Mouse (Mus musculus): ENCODE data around the gene Prss35.

Gene Prss35

GRCm38 (mm10) chr9:86798129-86798528 is 54.7 kb downstream of the Prss35 start:
- DNase-seq (ENCODE audit: low read depth in 1 of 2, low spot score in 2 of 2): no peak

GRCm38 (mm10) chr9:86798686-86799085 is 55.2 kb downstream of the Prss35 start:
- no peak for DNase-seq (ENCODE audit: low read depth in 1 of 2, low spot score in 2 of 2)

GRCm38 (mm10) chr9:86799099-86799498 is 55.6 kb downstream of the Prss35 start:
- no peak for DNase-seq (ENCODE audit: low read depth in 1 of 2, low spot score in 2 of 2)

GRCm38 (mm10) chr9:86800600-86801163 is 57.2 kb downstream of the Prss35 start:
- no peak for DNase-seq (ENCODE audit: low read depth in 1 of 2, low spot score in 2 of 2)

Measured in monocyte, adult 2 months (primary cell).